Mouse (Mus musculus) liver, embryonic 12.5 days (tissue): ENCODE results near the gene Ahcyl1. TPM values are rescaled to one million over a fixed set of nuclear protein-coding genes. Genes with fewer than 3 reads are reported as not detected.
A peak's percentile ranks its signal among the peaks of the same experiment; 100 is the strongest.

Source experiments
- ATAC-seq: fragments of 200-750 bp; cut with Nextera tagmentation; 2 replicates; pipeline ENCODE4 v1.8.0; 2017; ENCODE audit warnings: moderate number of reproducible peaks, mild to moderate bottlenecking, moderate library complexity
- H3K27ac ChIP-seq: fragments of 300-500 bp; sonication (generic); 2 replicates; pipeline ENCODE4 v1.5.1; 2016; ENCODE audit warnings: mild to moderate bottlenecking
- H3K27me3 ChIP-seq: fragments of 300-500 bp; sonication (generic); replicated peaks from 2 replicates; pipeline ENCODE4 v1.6.1; 2016; ENCODE audit warnings: mild to moderate bottlenecking, moderate library complexity
- H3K36me3 ChIP-seq: fragments of 300-500 bp; sonication (generic); 2 replicates; pipeline ENCODE4 v1.6.1; 2016; ENCODE audit warnings: mild to moderate bottlenecking, moderate library complexity
- H3K4me1 ChIP-seq: fragments of 300-500 bp; sonication (generic); 2 replicates; pipeline ENCODE4 v1.6.1; 2016
- H3K4me2 ChIP-seq: fragments of 300-500 bp; sonication (generic); 2 replicates; pipeline ENCODE4 v1.6.1; 2016; ENCODE audit warnings: mild to moderate bottlenecking, moderate library complexity
- H3K4me3 ChIP-seq: fragments of 300-500 bp; sonication (generic); 2 replicates; pipeline ENCODE4 v1.5.1; 2016; ENCODE audit warnings: mild to moderate bottlenecking, moderate library complexity
- H3K9ac ChIP-seq: fragments of 300-500 bp; sonication (generic); 2 replicates; pipeline ENCODE4 v1.6.1; 2016; ENCODE audit warnings: mild to moderate bottlenecking, moderate library complexity
- H3K9me3 ChIP-seq: fragments of 300-500 bp; sonication (generic); replicated peaks from 2 replicates; pipeline ENCODE4 v1.6.1; 2016; ENCODE audit warnings: mild to moderate bottlenecking, moderate library complexity
- WGBS: fragments of 180-500 bp; shearing (Covaris S2); methylation state at CpG from one replicate; pipeline ENCODE4 v1.1.7; 2016; ENCODE audit not compliant: insufficient replicate concordance; 5-methylcytosine and 5-hydroxymethylcytosine counted together
- polyA plus RNA-seq: library from polyadenylated mRNA; unstranded; fragments of >200 nt; fragmentation: Nextera tagmentation; extraction: Ambion mirVana; gene quantifications from 2 replicates; pipeline ENCODE4 v1.2.1, GENCODE M21; 2016

The Ahcyl1 gene
- polyA plus RNA-seq, 1 experiment from 2014 or later, result 54.0 TPM

GRCm38 (mm10) chr3:107646947-107647346, 49.4 kb downstream of the Ahcyl1 start:
- 85% methylated on average over 3 of the region's 3 CpGs for whole genome bisulfite sequencing
- H3K27me3 ChIP-seq, result no peaks in the 10 kb centered on the region
- no peaks in the 10 kb centered on the region for H3K9me3 ChIP-seq
- H3K9ac ChIP-seq, result no peak overlapping the region
- no peak overlapping the region for H3K4me2 ChIP-seq
- no peaks in the 10 kb centered on the region for H3K36me3 ChIP-seq
- H3K27ac ChIP-seq, result no peak overlapping the region
- H3K4me1 ChIP-seq, result no peaks in the 10 kb centered on the region
- no peak overlapping the region for H3K4me3 ChIP-seq
- ATAC-seq, result no peak

GRCm38 (mm10) chr3:107637606-107638172, 58.7 kb downstream of the Ahcyl1 start:
- Histone ChIP-seq H3K4me2 (no peak overlapping the region), H3K36me3 (no peaks in the 10 kb centered on the region), H3K4me3 (no peak overlapping the region), H3K9ac (no peak overlapping the region), H3K4me1 (no peaks in the 10 kb centered on the region), H3K9me3 (no peaks in the 10 kb centered on the region), H3K27ac (no peak overlapping the region), H3K27me3 (no peaks in the 10 kb centered on the region)
- ATAC-seq, result no peak
- whole genome bisulfite sequencing, result 34% methylated on average over 5 of the region's 5 CpGs

GRCm38 (mm10) chr3:107636236-107636635, 60.1 kb downstream of the Ahcyl1 start:
- 62% methylated on average over 3 of the region's 3 CpGs for WGBS
- H3K4me3 ChIP-seq, result no peak overlapping the region
- no peak overlapping the region for H3K4me2 ChIP-seq
- H3K9ac ChIP-seq, result no peak overlapping the region
- H3K4me1 ChIP-seq, result peaks cover 5% of the 10 kb centered on the region
- H3K9me3 ChIP-seq, result no peaks in the 10 kb centered on the region
- no peak overlapping the region for H3K27ac ChIP-seq
- H3K27me3 ChIP-seq, result no peaks in the 10 kb centered on the region
- ATAC-seq, result no peak
- no peaks in the 10 kb centered on the region for H3K36me3 ChIP-seq

GRCm38 (mm10) chr3:107635836-107636235, 60.5 kb downstream of the Ahcyl1 start:
- ATAC-seq, result no peak
- H3K9me3 ChIP-seq, result no peaks in the 10 kb centered on the region
- no peaks in the 10 kb centered on the region for H3K36me3 ChIP-seq
- WGBS, result 45% methylated on average over 8 of the region's 8 CpGs
- H3K27ac ChIP-seq, result no peak overlapping the region
- no peak overlapping the region for H3K4me2 ChIP-seq
- peaks cover 5% of the 10 kb centered on the region for H3K4me1 ChIP-seq
- H3K9ac ChIP-seq, result no peak overlapping the region
- H3K27me3 ChIP-seq, result no peaks in the 10 kb centered on the region
- no peak overlapping the region for H3K4me3 ChIP-seq

- no peaks in the 10 kb centered on the region for H3K9me3 ChIP-seq
- H3K27me3 ChIP-seq, result no peaks in the 10 kb centered on the region
- no peak overlapping the region for H3K9ac ChIP-seq
- H3K4me2 ChIP-seq, result no peak overlapping the region
- H3K4me1 ChIP-seq, result peaks cover 15% of the 10 kb centered on the region
- no peak for ATAC-seq
- H3K27ac ChIP-seq, result no peak overlapping the region
- H3K36me3 ChIP-seq, result no peaks in the 10 kb centered on the region
- 85% methylated on average over 9 of the region's 9 CpGs for WGBS
- no peak overlapping the region for H3K4me3 ChIP-seq
These were observed 62.5 kb downstream of the Ahcyl1 start for GRCm38 (mm10) chr3:107633906-107634305.

GRCm38 (mm10) chr3:107632786-107633185, 63.6 kb downstream of the Ahcyl1 start:
- Histone ChIP-seq H3K27ac (no peak overlapping the region), H3K27me3 (no peaks in the 10 kb centered on the region), H3K36me3 (peaks cover 3% of the 10 kb centered on the region; the same call in 1 of the 2 replicates), H3K9me3 (no peaks in the 10 kb centered on the region), H3K4me2 (no peak overlapping the region), H3K9ac (no peak overlapping the region), H3K4me1 (peaks cover 15% of the 10 kb centered on the region), H3K4me3 (no peak overlapping the region)
- no peak for ATAC-seq
- 88% methylated on average over 4 of the region's 4 CpGs for WGBS

GRCm38 (mm10) chr3:107631523-107631958, 64.8 kb downstream of the Ahcyl1 start, which contains the start of gene Strip1:
Gene Strip1 (minus strand): TSS chr3:107631694.
- Histone ChIP-seq H3K36me3 (peaks cover 16% of the 10 kb centered on the region), H3K4me3 (peak within 1 kb of the TSS; percentile 99), H3K4me1 (peaks cover 15% of the 10 kb centered on the region), H3K27me3 (no peaks in the 10 kb centered on the region), H3K27ac (peak within 1 kb of the TSS; percentile 80), H3K9me3 (no peaks in the 10 kb centered on the region), H3K4me2 (peak within 1 kb of the TSS; percentile 94), H3K9ac (peak within 1 kb of the TSS; percentile 95)
- under 1% methylated on average over 35 of the region's 35 CpGs for WGBS
- peak; percentile 95 for ATAC-seq

- peaks cover 15% of the 10 kb centered on the region for H3K4me1 ChIP-seq
- H3K4me2 ChIP-seq, result peak within 1 kb of the TSS; percentile 94
- H3K27me3 ChIP-seq, result no peaks in the 10 kb centered on the region
- peaks cover 22% of the 10 kb centered on the region for H3K36me3 ChIP-seq
- 2% methylated on average over 48 of the region's 48 CpGs for WGBS
- H3K9me3 ChIP-seq, result no peaks in the 10 kb centered on the region
- peak within 1 kb of the TSS; percentile 99 for H3K4me3 ChIP-seq
- H3K27ac ChIP-seq, result peak within 1 kb of the TSS; percentile 80
- H3K9ac ChIP-seq, result peak within 1 kb of the TSS; percentile 95
- peak; percentile 66 for ATAC-seq
These were observed 65.5 kb downstream of the Ahcyl1 start, which contains the start of gene Gm10961 for GRCm38 (mm10) chr3:107630682-107631522. Gene Gm10961 (plus strand): TSS chr3:107631322.

GRCm38 (mm10) chr3:107629411-107629810, 66.9 kb downstream of the Ahcyl1 start:
- Histone ChIP-seq H3K27ac (no peak overlapping the region), H3K9me3 (no peaks in the 10 kb centered on the region), H3K4me2 (no peak overlapping the region), H3K9ac (no peak overlapping the region), H3K4me1 (peaks cover 15% of the 10 kb centered on the region), H3K27me3 (no peaks in the 10 kb centered on the region), H3K4me3 (no peak overlapping the region), H3K36me3 (peaks cover 37% of the 10 kb centered on the region)
- ATAC-seq, result no peak
- WGBS, result 84% methylated on average over 4 of the region's 4 CpGs

- Histone ChIP-seq H3K4me3 (no peak overlapping the region), H3K4me2 (no peak overlapping the region), H3K36me3 (peaks cover 46% of the 10 kb centered on the region), H3K9ac (no peak overlapping the region), H3K27me3 (no peaks in the 10 kb centered on the region), H3K4me1 (peaks cover 15% of the 10 kb centered on the region), H3K9me3 (no peaks in the 10 kb centered on the region), H3K27ac (no peak overlapping the region)
- WGBS, result 76% methylated on average over 2 of the region's 2 CpGs
- no peak for ATAC-seq
These were observed 67.8 kb downstream of the Ahcyl1 start for GRCm38 (mm10) chr3:107628551-107628950.

GRCm38 (mm10) chr3:107627641-107628040, 68.7 kb downstream of the Ahcyl1 start:
- peaks cover 55% of the 10 kb centered on the region for H3K36me3 ChIP-seq
- H3K9ac ChIP-seq, result no peak overlapping the region
- no peak for ATAC-seq
- no peak overlapping the region for H3K4me2 ChIP-seq
- H3K27me3 ChIP-seq, result no peaks in the 10 kb centered on the region
- H3K9me3 ChIP-seq, result no peaks in the 10 kb centered on the region
- H3K4me3 ChIP-seq, result no peak overlapping the region
- H3K4me1 ChIP-seq, result peaks cover 15% of the 10 kb centered on the region
- 88% methylated on average over 7 of the region's 7 CpGs for WGBS
- no peak overlapping the region for H3K27ac ChIP-seq

GRCm38 (mm10) chr3:107626751-107627150, 69.6 kb downstream of the Ahcyl1 start:
- Histone ChIP-seq H3K27ac (no peak overlapping the region), H3K4me3 (no peak overlapping the region), H3K4me2 (no peak overlapping the region), H3K36me3 (peaks cover 63% of the 10 kb centered on the region), H3K9me3 (no peaks in the 10 kb centered on the region), H3K4me1 (peaks cover 10% of the 10 kb centered on the region), H3K9ac (no peak overlapping the region), H3K27me3 (no peaks in the 10 kb centered on the region)
- WGBS, result 84% methylated on average over 8 of the region's 8 CpGs
- ATAC-seq, result no peak
